ENCODE assay signal across 24 mouse cellular contexts in genomic region chr17:3435299-3435698, GRCm38 (mm10).
DNase-seq lines count a peak whose midpoint lies in the region; ATAC-seq and TF ChIP-seq lines count a peak whose summit lies in the region.
"Had no signal": no experiment of that assay in that cellular context is flagged by ENCODE, and none has a peak within 500 bp of the region (broad histone marks: within the 10 kb centered on the region; RNA-seq: fewer than 3 reads in every experiment).

No protein-coding gene starts in this region.

- H3K27me3 ChIP-seq in liver, embryonic 11.5 days (replicated peaks; ENCODE audit: control insufficient read depth, insufficient read depth, low read length), result no peaks in the 10 kb centered on the region
- H3K27me3 ChIP-seq in liver, postnatal 0 days (ENCODE audit: insufficient read depth, low read length), result no peaks in the 10 kb centered on the region
- H3K27me3 ChIP-seq in liver, embryonic 15.5 days, result no peaks in the 10 kb centered on the region
- H3K27me3 ChIP-seq in forebrain, embryonic 13.5 days, result 0 out of 2 replicates have a peak, but pooled peaks cover 3% of the 10 kb centered on the region
- H3K27me3 ChIP-seq: CH12.LX; embryonic facial prominence, embryonic 12.5 days; embryonic facial prominence, embryonic 15.5 days; forebrain, embryonic 15.5 days; heart, embryonic 13.5 days; hindbrain, embryonic 12.5 days; hindbrain, embryonic 15.5 days had no signal

- H3K27ac ChIP-seq in liver, embryonic 11.5 days (ENCODE audit: low read depth, low read length), result no peak overlapping the region
- H3K27ac ChIP-seq in liver, postnatal 0 days (ENCODE audit: low read depth), result no peak overlapping the region
- H3K27ac ChIP-seq in liver, embryonic 15.5 days (replicated peaks), result no peak overlapping the region
- no peak overlapping the region for H3K27ac ChIP-seq in forebrain, embryonic 13.5 days
- H3K27ac ChIP-seq: embryonic facial prominence, embryonic 12.5 days; embryonic facial prominence, embryonic 15.5 days; forebrain, embryonic 15.5 days; heart, adult 2 months; heart, embryonic 10.5 days; heart, embryonic 13.5 days; hindbrain, embryonic 12.5 days; hindbrain, embryonic 15.5 days had no signal

- no peak overlapping the region for H3K9ac ChIP-seq in liver, embryonic 11.5 days (ENCODE audit: low read depth, low read length)
- no peak overlapping the region for H3K9ac ChIP-seq in liver, postnatal 0 days (replicated peaks)
- no peak overlapping the region for H3K9ac ChIP-seq in liver, embryonic 15.5 days
- H3K9ac ChIP-seq in forebrain, embryonic 13.5 days, result no peak overlapping the region
- H3K9ac ChIP-seq: embryonic facial prominence, embryonic 12.5 days; embryonic facial prominence, embryonic 15.5 days; forebrain, embryonic 15.5 days; heart, embryonic 13.5 days; hindbrain, embryonic 12.5 days; hindbrain, embryonic 15.5 days had no signal

- peak; percentile 69 for ATAC-seq in liver, embryonic 11.5 days (replicated peaks; ENCODE audit: low FRiP score)
- no peak for ATAC-seq in liver, postnatal 0 days
- ATAC-seq in common myeloid progenitor, adult 5-6 weeks (replicated peaks; ENCODE audit: low read depth, poor library complexity, severe bottlenecking), result peak; percentile 45; the same call in 1 of the 2 replicates
- peak; percentile 56; the same call in 1 of the 2 replicates for ATAC-seq in liver, embryonic 15.5 days (ENCODE audit: insufficient read depth)
- peak; percentile 65 for ATAC-seq in megakaryocyte-erythroid progenitor cell, adult 5-6 weeks (replicated peaks; ENCODE audit: low FRiP score, low TSS enrichment, poor library complexity, severe bottlenecking)
- ATAC-seq in forebrain, embryonic 13.5 days, result no peak
- ATAC-seq: forebrain, embryonic 15.5 days had no signal

- no peak overlapping the region for H3K4me3 ChIP-seq in liver, embryonic 11.5 days (ENCODE audit: low read depth, low read length)
- H3K4me3 ChIP-seq in liver, postnatal 0 days (ENCODE audit: low read depth, low read length), result no peak overlapping the region
- no peak overlapping the region for H3K4me3 ChIP-seq in liver, embryonic 15.5 days (replicated peaks)
- no peak overlapping the region for H3K4me3 ChIP-seq in forebrain, embryonic 13.5 days
- H3K4me3 ChIP-seq: embryonic facial prominence, embryonic 12.5 days; embryonic facial prominence, embryonic 15.5 days; forebrain, embryonic 15.5 days; heart, adult 2 months; heart, embryonic 10.5 days; heart, embryonic 13.5 days; hindbrain, embryonic 12.5 days; hindbrain, embryonic 15.5 days had no signal

- no peak overlapping the region for H3K4me2 ChIP-seq in liver, embryonic 11.5 days
- H3K4me2 ChIP-seq in liver, postnatal 0 days (ENCODE audit: low read depth, low read length), result no peak overlapping the region
- no peak overlapping the region for H3K4me2 ChIP-seq in liver, embryonic 15.5 days
- no peak overlapping the region for H3K4me2 ChIP-seq in forebrain, embryonic 13.5 days
- H3K4me2 ChIP-seq: embryonic facial prominence, embryonic 12.5 days; embryonic facial prominence, embryonic 15.5 days; forebrain, embryonic 15.5 days; heart, embryonic 13.5 days; hindbrain, embryonic 12.5 days; hindbrain, embryonic 15.5 days had no signal

- WGBS in liver, embryonic 11.5 days, result 42% methylated on average over 1 of the region's 1 CpGs
- 24% methylated on average over 1 of the region's 1 CpGs for WGBS in liver, postnatal 0 days (ENCODE audit: insufficient replicate concordance)
- WGBS in liver, embryonic 15.5 days (ENCODE audit: insufficient replicate concordance), result 12% methylated on average over 1 of the region's 1 CpGs
- 90% methylated on average over 1 of the region's 1 CpGs for WGBS in forebrain, embryonic 13.5 days

- DNase-seq in liver, embryonic 11.5 days (ENCODE audit: low spot score), result no peak
- no peak for DNase-seq in liver, postnatal 0 days
- no peak for DNase-seq in adrenal gland, postnatal 25 days
- DNase-seq: adrenal gland, adult 2 months; adrenal gland, postnatal 14 days; B cell, adult 2 months; cerebellum, adult 18-20 months; cerebellum, adult 9-10 months; cerebellum, postnatal 14 days; gastrocnemius, postnatal 25 days; heart, adult 2 months had no signal

- no peak for TF ChIP-seq CTCF in liver, postnatal 0 days (IDR thresholded peaks at IDR 0.05; ENCODE audit: low read depth)

- no peaks in the 10 kb centered on the region for H3K36me3 ChIP-seq in liver, embryonic 11.5 days (ENCODE audit: control insufficient read depth, insufficient read depth, low read length)
- H3K36me3 ChIP-seq in liver, postnatal 0 days (replicated peaks; ENCODE audit: insufficient read depth, low read length), result no peaks in the 10 kb centered on the region
- no peaks in the 10 kb centered on the region for H3K36me3 ChIP-seq in liver, embryonic 15.5 days (replicated peaks)
- H3K36me3 ChIP-seq in forebrain, embryonic 13.5 days (ENCODE audit: poor library complexity, severe bottlenecking), result no peaks in the 10 kb centered on the region
- H3K36me3 ChIP-seq: embryonic facial prominence, embryonic 12.5 days; G1E; heart, embryonic 10.5 days; heart, embryonic 13.5 days; hindbrain, embryonic 12.5 days; hindbrain, embryonic 15.5 days had no signal

- no peaks in the 10 kb centered on the region for H3K9me3 ChIP-seq in liver, embryonic 11.5 days (ENCODE audit: control insufficient read depth, low read length)
- no peaks in the 10 kb centered on the region for H3K9me3 ChIP-seq in liver, postnatal 0 days (ENCODE audit: low read length)
- no peaks in the 10 kb centered on the region for H3K9me3 ChIP-seq in liver, embryonic 15.5 days (replicated peaks)
- no peaks in the 10 kb centered on the region for H3K9me3 ChIP-seq in forebrain, embryonic 13.5 days (replicated peaks)
- H3K9me3 ChIP-seq: embryonic facial prominence, embryonic 12.5 days; embryonic facial prominence, embryonic 15.5 days; forebrain, embryonic 15.5 days; G1E; heart, embryonic 10.5 days; heart, embryonic 13.5 days; hindbrain, embryonic 12.5 days; hindbrain, embryonic 15.5 days had no signal

- no peaks in the 10 kb centered on the region for H3K4me1 ChIP-seq in liver, embryonic 11.5 days (replicated peaks; ENCODE audit: control insufficient read depth, insufficient read depth, low read length)
- no peaks in the 10 kb centered on the region for H3K4me1 ChIP-seq in liver, postnatal 0 days (ENCODE audit: insufficient read depth)
- H3K4me1 ChIP-seq in liver, embryonic 15.5 days (replicated peaks), result no peaks in the 10 kb centered on the region
- H3K4me1 ChIP-seq in forebrain, embryonic 13.5 days, result peaks cover 11% of the 10 kb centered on the region; the same call in 1 of the 2 replicates
- H3K4me1 ChIP-seq: hindbrain, embryonic 12.5 days; hindbrain, embryonic 15.5 days had no signal

- no peak for TF ChIP-seq EP300 in liver, postnatal 0 days (IDR thresholded peaks at IDR 0.05; ENCODE audit: low read depth)

Comparison
In these comparisons a context has a peak if more than half of its experiments do, and no peak if none do; other contexts are left out.
1. ATAC-seq: peak in liver, embryonic 11.5 days (single experiment), common myeloid progenitor, adult 5-6 weeks (single experiment), liver, embryonic 15.5 days (single experiment) and megakaryocyte-erythroid progenitor cell, adult 5-6 weeks (single experiment); none in liver, postnatal 0 days (single experiment) and forebrain, embryonic 13.5 days (single experiment).